Mouse (Mus musculus): ENCODE results near the gene Pet2. TPM values are rescaled to one million over a fixed set of nuclear protein-coding genes. Genes with fewer than 3 reads are reported as not detected.

Pet2 gene
- not detected in 2 replicates for polyA plus RNA-seq (2012; rRNA removed)

DNA sequence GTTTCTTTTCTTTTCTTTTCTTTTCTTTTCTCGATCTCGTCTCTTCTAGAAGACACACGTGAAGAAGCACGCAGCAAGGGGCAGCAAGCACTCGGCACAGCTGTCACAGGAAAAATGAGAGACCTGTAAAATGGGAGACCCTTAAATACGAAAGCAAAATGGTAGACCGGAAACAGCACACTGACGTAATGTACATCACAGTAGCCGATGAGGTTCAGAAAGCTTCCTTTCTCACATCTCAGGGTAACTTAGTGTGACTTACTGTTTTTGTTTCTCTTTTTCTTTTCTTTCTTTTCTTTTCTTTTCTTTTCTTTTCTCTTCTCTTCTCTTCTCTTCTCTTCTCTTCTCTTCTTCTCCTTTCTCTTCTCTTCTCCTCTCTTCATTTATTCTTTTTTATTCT lies at the start of gene Pet2:
TSS of gene Pet2 (minus strand) at position 101 of the 400 bp plus-strand sequence.

Data from stomach, adult 2 months (tissue).